Mouse (Mus musculus) CH12.LX (cell line): Measurements from ENCODE around the gene Schip1. TPM values are rescaled to one million over a fixed set of nuclear protein-coding genes. Genes with fewer than 3 reads are reported as not detected.

Source experiments
- DNase-seq: peaks from one replicate; pipeline ENCODE4 v3.0.0-alpha.2; 2013; ENCODE audit errors: extremely low read depth
- H3K27ac ChIP-seq: 2 replicates; pipeline ENCODE4 v1.5.1; 2012; ENCODE audit warnings: low read depth, mild to moderate bottlenecking, control low read depth, moderate library complexity; ENCODE audit not compliant: insufficient read depth
- H3K27me3 ChIP-seq: replicated peaks from 2 replicates; pipeline ENCODE3; 2012; ENCODE audit warnings: inconsistent platforms
- H3K36me3 ChIP-seq, 2 experiments: replicated peaks in 1 of 2; 2 replicates each; pipeline versions ENCODE3 to v1.6.1; 2012; ENCODE audit warnings: inconsistent platforms in 1 of 2, low read length in 1 of 2, mild to moderate bottlenecking in 1 of 2, mixed read lengths in 1 of 2, moderate library complexity in 1 of 2; ENCODE audit not compliant: control insufficient read depth in 1 of 2, insufficient read depth in 1 of 2
- H3K4me1 ChIP-seq, 2 experiments: 2 replicates each; pipeline ENCODE4 v1.6.1; 2012; ENCODE audit warnings: inconsistent platforms in 1 of 2, moderate library complexity in 1 of 2; ENCODE audit not compliant: insufficient read depth in 2 of 2, control insufficient read depth in 1 of 2
- H3K4me2 ChIP-seq: 2 replicates; pipeline ENCODE4 v1.6.1; 2012; ENCODE audit warnings: low read depth, mild to moderate bottlenecking, control low read depth; ENCODE audit not compliant: poor library complexity, insufficient read depth, severe bottlenecking
- H3K4me3 ChIP-seq, 3 experiments: fragments of 150-350 bp in 1 of 3; sonication (generic) in 1 of 3; replicated peaks in 1 of 3; 2 replicates each; pipeline versions ENCODE3 to v1.5.1; 2011 to 2012; ENCODE audit warnings: low read depth in 2 of 3, low read length in 2 of 3, mild to moderate bottlenecking in 2 of 3, moderate library complexity in 2 of 3, control low read depth in 1 of 3, improper control_type of control experiment in 1 of 3, inconsistent platforms in 1 of 3, mixed read lengths in 1 of 3; ENCODE audit not compliant: poor library complexity in 1 of 3
- H3K79me2 ChIP-seq: replicated peaks from 2 replicates; pipeline ENCODE4 v1.6.1; 2012; ENCODE audit warnings: mild to moderate bottlenecking, moderate library complexity; ENCODE audit not compliant: control insufficient read depth, poor library complexity, insufficient read depth, severe bottlenecking; ENCODE audit errors: extremely low read depth
- H3K9ac ChIP-seq: 2 replicates; pipeline ENCODE4 v1.6.1; 2012; ENCODE audit warnings: low read depth, mild to moderate bottlenecking, control low read depth, moderate library complexity; ENCODE audit not compliant: insufficient read depth
- H3K9me3 ChIP-seq: replicated peaks from 2 replicates; pipeline ENCODE3; 2012; ENCODE audit warnings: low read length, inconsistent platforms, mixed read lengths
- CHD1 ChIP-seq: IDR thresholded peaks from 2 replicates; pipeline ENCODE4 v1.6.1; 2012; ENCODE audit warnings: low read depth, low read length, improper control_type of control experiment, inconsistent platforms
- CTCF ChIP-seq, 2 experiments: IDR thresholded peaks in 1 of 2; conservative IDR thresholded peaks in 1 of 2; 2 replicates each; pipeline ENCODE4 v1.5.1; 2011 to 2012; ENCODE audit warnings: low read depth in 2 of 2, low read length in 2 of 2, improper control_type of control experiment in 1 of 2, inconsistent platforms in 1 of 2, mild to moderate bottlenecking in 1 of 2, moderate library complexity in 1 of 2
- E2F4 ChIP-seq: IDR thresholded peaks from 2 replicates; pipeline ENCODE4 v1.6.1; 2011; ENCODE audit warnings: low read depth, low read length, improper control_type of control experiment; ENCODE audit not compliant: insufficient replicate concordance
- ELF1 ChIP-seq: IDR thresholded peaks from 2 replicates; pipeline ENCODE4 v1.6.1; 2014; ENCODE audit warnings: low read depth, mild to moderate bottlenecking, inconsistent platforms, low read length, improper control_type of control experiment
- EP300 ChIP-seq: IDR thresholded peaks from 2 replicates; pipeline ENCODE4 v1.6.1; 2011; ENCODE audit warnings: low read length, improper control_type of control experiment
- GABPA ChIP-seq: IDR thresholded peaks from 2 replicates; pipeline ENCODE4 v1.6.1; 2012; ENCODE audit warnings: low read depth, low read length, improper control_type of control experiment, inconsistent platforms; ENCODE audit not compliant: insufficient replicate concordance
- HCFC1 ChIP-seq: IDR thresholded peaks from 2 replicates; pipeline ENCODE4 v1.6.1; 2012; ENCODE audit warnings: low read depth, mild to moderate bottlenecking, inconsistent platforms, low read length, improper control_type of control experiment
- JUN ChIP-seq: IDR thresholded peaks from 2 replicates; pipeline ENCODE4 v1.6.1; 2011; ENCODE audit warnings: low read depth, mild to moderate bottlenecking, low read length, improper control_type of control experiment, moderate library complexity; ENCODE audit not compliant: insufficient read depth
- JUND ChIP-seq: conservative IDR thresholded peaks from 2 replicates; pipeline ENCODE4 v1.6.1; 2011; ENCODE audit warnings: low read depth, low read length, improper control_type of control experiment
- KAT2A ChIP-seq: IDR thresholded peaks from 2 replicates; pipeline ENCODE4 v1.6.1; 2012; ENCODE audit warnings: low read length, improper control_type of control experiment, inconsistent platforms; ENCODE audit not compliant: insufficient replicate concordance
- MAX ChIP-seq: IDR thresholded peaks from 2 replicates; pipeline ENCODE4 v1.6.1; 2011; ENCODE audit warnings: low read length, improper control_type of control experiment
- MAZ ChIP-seq: IDR thresholded peaks from 2 replicates; pipeline ENCODE4 v1.6.1; 2012; ENCODE audit warnings: low read depth, mild to moderate bottlenecking, inconsistent platforms, low read length, improper control_type of control experiment, moderate library complexity
- MEF2A ChIP-seq: IDR thresholded peaks from 2 replicates; pipeline ENCODE4 v1.6.1; 2014; ENCODE audit warnings: low read depth, mild to moderate bottlenecking, inconsistent platforms, low read length, improper control_type of control experiment, borderline replicate concordance
- MXI1 ChIP-seq: IDR thresholded peaks from 2 replicates; pipeline ENCODE4 v1.6.1; 2011; ENCODE audit warnings: mild to moderate bottlenecking, low read depth, low read length, improper control_type of control experiment
- NRF1 ChIP-seq: IDR thresholded peaks from 2 replicates; pipeline ENCODE4 v1.6.1; 2014; ENCODE audit warnings: low read depth, mild to moderate bottlenecking, inconsistent platforms, low read length, improper control_type of control experiment, moderate library complexity
- PAX5 ChIP-seq: IDR thresholded peaks from 2 replicates; pipeline ENCODE4 v1.6.1; 2012; ENCODE audit warnings: low read length, inconsistent platforms, mixed read lengths
- POLR2A ChIP-seq: IDR thresholded peaks from 2 replicates; pipeline ENCODE4 v1.6.1; 2011; ENCODE audit warnings: low read depth, mild to moderate bottlenecking, improper control_type of control experiment, low read length
- POLR2AphosphoS2 ChIP-seq: IDR thresholded peaks from 2 replicates; pipeline ENCODE4 v1.6.1; 2011; ENCODE audit warnings: low read depth, low read length, improper control_type of control experiment
- RCOR1 ChIP-seq: conservative IDR thresholded peaks from 2 replicates; pipeline ENCODE4 v1.6.1; 2012; ENCODE audit warnings: low read depth, mild to moderate bottlenecking, inconsistent platforms, low read length, improper control_type of control experiment
- SMC3 ChIP-seq: IDR thresholded peaks from 2 replicates; pipeline ENCODE4 v1.6.1; 2011; ENCODE audit warnings: low read depth, low read length, improper control_type of control experiment
- TBP ChIP-seq: conservative IDR thresholded peaks from 2 replicates; pipeline ENCODE4 v1.6.1; 2011; ENCODE audit warnings: low read depth, low read length, improper control_type of control experiment
- TCF12 ChIP-seq: IDR thresholded peaks from 2 replicates; pipeline ENCODE4 v1.6.1; 2014; ENCODE audit warnings: low read depth, mild to moderate bottlenecking, inconsistent platforms, low read length, improper control_type of control experiment
- UBTF ChIP-seq: IDR thresholded peaks from 2 replicates; pipeline ENCODE4 v1.6.1; 2012; ENCODE audit warnings: low read depth, mild to moderate bottlenecking, inconsistent platforms, low read length, improper control_type of control experiment, moderate library complexity
- USF2 ChIP-seq: conservative IDR thresholded peaks from 2 replicates; pipeline ENCODE4 v1.6.1; 2011; ENCODE audit warnings: low read depth, low read length, improper control_type of control experiment
- ZC3H11A ChIP-seq: IDR thresholded peaks from 2 replicates; pipeline ENCODE4 v1.6.1; 2012; ENCODE audit warnings: low read depth, mild to moderate bottlenecking, inconsistent platforms, low read length, improper control_type of control experiment
- ZMIZ1 ChIP-seq: IDR thresholded peaks from 2 replicates; pipeline ENCODE4 v1.6.1; 2012; ENCODE audit warnings: low read depth, mild to moderate bottlenecking, inconsistent platforms, low read length, improper control_type of control experiment
- dilution Hi-C: fragments of 300-500 bp; cut with MboI; formaldehyde crosslinking; loops from 2 replicates; pipeline ENCODE4 v1.14.3; 2020; ENCODE audit warnings: low sequenced_read_pairs; ENCODE audit not compliant: extremely low pct_unique_long_range_greater_than_20kb, extremely low pct_ligation_motif_present
- in situ Hi-C: fragments of 300-500 bp; cut with MboI; formaldehyde crosslinking; loops from 3 replicates; pipeline ENCODE4 v1.14.3; 2019; ENCODE audit warnings: low sequenced_read_pairs, low pct_ligation_motif_present, low pct_unique_long_range_greater_than_20kb, mixed read lengths
- polyA plus RNA-seq: library from polyadenylated mRNA; unstranded; fragments of >175 nt; gene quantifications from 2 replicates; pipeline ENCODE4 v1.2.1, GENCODE M21; 2012; ENCODE audit warnings: low read depth; ENCODE audit not compliant: insufficient read length
- total RNA-seq, 2 experiments: library from RNA; depleted of rRNA; stranded (reverse); fragments of 300-350 nt in 1 of 2; fragments of >200 nt in 1 of 2; gene quantifications; 2 replicates each; pipeline ENCODE4 v1.2.3; 2012 to 2014

Gene Schip1
- total and polyA plus RNA-seq, 3 experiments: 0.25 to 0.36 TPM; not detected in 1

DNA sequence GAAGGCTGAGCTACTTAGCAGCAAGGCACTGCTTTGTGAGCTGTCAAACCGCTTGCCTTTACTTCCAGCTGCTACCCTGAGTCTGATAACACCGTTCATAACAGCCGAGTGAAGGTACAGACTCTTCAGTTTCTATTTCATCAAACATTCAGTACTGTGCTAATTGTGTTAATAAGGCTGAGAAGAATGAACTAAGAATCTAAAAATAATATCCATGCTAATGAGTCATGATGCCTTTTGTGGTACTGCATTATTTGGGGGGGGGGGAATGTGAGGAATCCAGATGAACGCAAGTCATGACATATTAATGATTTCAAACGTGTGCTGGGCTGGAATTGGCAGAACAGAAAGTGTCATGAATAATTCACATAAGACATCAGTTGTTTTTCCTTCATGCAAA is 341.1 kb downstream of the Schip1 start:
- Histone ChIP-seq H3K9me3 (no peaks in the 10 kb centered on the region), H3K27ac (no peak overlapping the region), H3K4me1 (no peaks in the 10 kb centered on the region), H3K4me2 (no peak overlapping the region), H3K79me2 (no peaks in the 10 kb centered on the region), H3K9ac (no peak overlapping the region), H3K4me3 (no peak overlapping the region), H3K27me3 (no peaks in the 10 kb centered on the region), H3K36me3 (no peaks in the 10 kb centered on the region)
- TF ChIP-seq MXI1 (no peak), MAX (no peak), CTCF (conservative IDR thresholded peaks at IDR 0.05 in 1 of 2, IDR thresholded peaks at IDR 0.05 in 1 of 2; ENCODE audit: low read depth in 2 of 2, low read length in 2 of 2) (no peak), MAZ (no peak), PAX5 (no peak), MEF2A (no peak), CHD1 (no peak)
- no peak for DNase-seq
- in situ Hi-C loops (no loop called here), dilution Hi-C loops (no loop called here)

DNA sequence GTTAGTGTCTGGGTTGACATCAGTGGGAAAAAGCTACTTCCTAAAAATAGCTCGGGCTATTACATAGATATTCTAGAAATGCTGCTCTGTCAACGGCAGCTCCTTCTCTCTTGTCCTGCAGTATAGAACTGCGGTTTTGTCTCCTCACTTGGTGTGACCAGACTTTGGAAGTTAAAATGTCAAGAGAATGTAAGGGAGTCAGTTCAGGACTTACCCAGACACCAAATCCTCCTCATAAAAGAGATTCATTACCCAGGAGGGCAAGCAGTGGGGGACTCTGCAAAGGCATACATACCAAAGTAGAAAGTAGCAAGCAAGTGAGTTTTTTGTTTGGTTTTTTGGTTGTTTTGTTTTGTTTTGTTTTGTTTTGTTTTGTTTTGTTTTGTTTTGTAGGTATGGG is 347.7 kb downstream of the Schip1 start:
- TF ChIP-seq GABPA: no peak
- no peak for TF ChIP-seq MEF2A
- no peak for TF ChIP-seq NRF1
- no peak for TF ChIP-seq JUND
- TF ChIP-seq MXI1: no peak
- TF ChIP-seq KAT2A: no peak
- TF ChIP-seq ZMIZ1: no peak
- no peak for TF ChIP-seq POLR2A
- TF ChIP-seq HCFC1: no peak
- no peak for TF ChIP-seq EP300
- TF ChIP-seq POLR2AphosphoS2: no peak
- Histone ChIP-seq H3K9me3 (no peaks in the 10 kb centered on the region), H3K4me2 (no peak overlapping the region), H3K27me3 (no peaks in the 10 kb centered on the region), H3K4me1 (no peaks in the 10 kb centered on the region), H3K36me3 (no peaks in the 10 kb centered on the region), H3K4me3 (no peak overlapping the region), H3K79me2 (no peaks in the 10 kb centered on the region), H3K9ac (no peak overlapping the region), H3K27ac (no peak overlapping the region)
- in situ Hi-C loops: no loop called here
- dilution Hi-C loops: no loop called here
- no peak for DNase-seq

DNA sequence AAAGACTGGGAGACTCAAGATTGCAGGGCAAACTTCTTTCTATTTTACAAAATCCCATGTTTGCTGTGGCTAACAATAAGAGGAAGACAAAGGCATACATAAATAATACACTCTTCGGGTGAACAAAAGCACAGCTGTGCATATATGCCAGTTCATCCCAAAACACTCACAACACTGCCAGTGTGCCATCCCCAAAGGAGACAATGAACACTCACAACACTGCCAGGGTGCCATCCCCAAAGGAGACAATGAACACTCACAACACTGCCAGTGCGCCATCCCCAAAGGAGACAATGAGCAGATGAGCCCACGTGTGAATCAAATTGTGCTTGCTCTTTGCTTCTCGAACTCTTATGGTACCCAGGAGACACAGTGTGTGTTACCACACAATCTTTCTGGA is 355.2 kb downstream of the Schip1 start:
- Histone ChIP-seq H3K27me3 (no peaks in the 10 kb centered on the region), H3K79me2 (no peaks in the 10 kb centered on the region), H3K36me3 (no peaks in the 10 kb centered on the region), H3K4me2 (no peak overlapping the region), H3K27ac (no peak overlapping the region), H3K4me3 (no peak overlapping the region), H3K9me3 (no peaks in the 10 kb centered on the region), H3K4me1 (no peaks in the 10 kb centered on the region), H3K9ac (no peak overlapping the region)
- DNase-seq: no peak
- dilution Hi-C loops (no loop called here), in situ Hi-C loops (no loop called here)
- no peak for TF ChIP-seq MXI1
- no peak for TF ChIP-seq ELF1
- TF ChIP-seq MAZ: no peak
- no peak for TF ChIP-seq JUN
- TF ChIP-seq GABPA: no peak
- TF ChIP-seq CHD1: no peak
- no peak for TF ChIP-seq UBTF
- no peak for TF ChIP-seq KAT2A
- no peak for TF ChIP-seq E2F4
- TF ChIP-seq ZC3H11A: no peak
- no peak for TF ChIP-seq TBP
- TF ChIP-seq POLR2A: no peak
- no peak for TF ChIP-seq NRF1
- TF ChIP-seq RCOR1: no peak
- TF ChIP-seq USF2: no peak
- TF ChIP-seq TCF12: no peak
- no peak for TF ChIP-seq SMC3
- TF ChIP-seq JUND: no peak
